In the genomic region with DNA sequence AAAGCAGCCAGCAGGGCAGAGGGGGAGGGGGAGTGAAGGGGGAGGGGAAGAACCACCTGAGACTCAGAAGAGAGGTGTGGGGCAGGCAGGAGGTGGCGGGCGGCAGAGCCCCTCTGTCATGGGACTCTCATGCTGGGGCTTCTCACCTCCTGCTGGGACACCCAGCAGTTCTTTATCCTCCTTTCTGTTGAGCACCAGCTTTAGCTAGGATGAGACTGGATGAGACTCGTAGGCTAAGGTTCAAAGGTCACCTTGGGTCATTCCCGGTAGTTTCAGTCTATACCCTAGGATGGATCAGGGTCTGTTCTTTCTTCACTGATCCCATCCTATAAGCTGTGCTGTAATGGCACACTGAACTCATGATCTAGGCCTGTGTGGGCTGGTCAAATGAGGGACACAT, we compare ENCODE assay signal across 30 mouse cellular contexts. TPM values are rescaled to one million over a fixed set of nuclear protein-coding genes. Genes with fewer than 3 reads are reported as not detected.
DNase-seq lines count a peak whose midpoint lies in the region; ATAC-seq and TF ChIP-seq lines count a peak whose summit lies in the region.
"Had no signal": no experiment of that assay in that cellular context is flagged by ENCODE, and none has a peak within 500 bp of the region (broad histone marks: within the 10 kb centered on the region; RNA-seq: fewer than 3 reads in every experiment).

No protein-coding gene starts in this region.

- H3K9ac ChIP-seq in heart, embryonic 14.5 days (ENCODE audit: low read length), result no peak overlapping the region
- no peak overlapping the region for H3K9ac ChIP-seq in intestine, postnatal 0 days (ENCODE audit: low read depth, low read length)
- no peak overlapping the region for H3K9ac ChIP-seq in intestine, embryonic 15.5 days
- H3K9ac ChIP-seq: embryonic facial prominence, embryonic 13.5 days; forebrain, embryonic 13.5 days; heart, embryonic 13.5 days; hindbrain, embryonic 14.5 days had no signal

- H3K27ac ChIP-seq in heart, embryonic 14.5 days (replicated peaks in 1 of 2; ENCODE audit: control insufficient read depth in 1 of 2, insufficient read depth in 1 of 2, low read depth in 2 of 2, low read length in 2 of 2), result no peak overlapping the region
- H3K27ac ChIP-seq in intestine, postnatal 0 days (ENCODE audit: low read depth, low read length), result no peak overlapping the region
- no peak overlapping the region for H3K27ac ChIP-seq in intestine, embryonic 15.5 days
- H3K27ac ChIP-seq: embryonic facial prominence, embryonic 10.5 days; embryonic facial prominence, embryonic 13.5 days; forebrain, embryonic 13.5 days; gastrocnemius, adult 2 months; heart, embryonic 10.5 days; heart, embryonic 13.5 days; hindbrain, embryonic 14.5 days had no signal

- H3K9me3 ChIP-seq in heart, embryonic 14.5 days (ENCODE audit: control insufficient read depth, low read length), result no peaks in the 10 kb centered on the region
- no peaks in the 10 kb centered on the region for H3K9me3 ChIP-seq in intestine, postnatal 0 days (ENCODE audit: control insufficient read depth)
- no peaks in the 10 kb centered on the region for H3K9me3 ChIP-seq in intestine, embryonic 15.5 days
- H3K9me3 ChIP-seq: embryonic facial prominence, embryonic 10.5 days; embryonic facial prominence, embryonic 13.5 days; forebrain, embryonic 13.5 days; G1E; heart, embryonic 10.5 days; heart, embryonic 13.5 days had no signal

- no peak for DNase-seq in heart, adult 9 months (ENCODE audit: low spot score in 2 of 2)
- peak; percentile 51 for DNase-seq in retina, postnatal 1 day
- DNase-seq in retina, embryonic 14.5 days (ENCODE audit: low spot score), result no peak
- no peak for DNase-seq in embryo, embryonic 11 days
- DNase-seq: adrenal gland, adult 2 months; adrenal gland, postnatal 14 days; cerebellum, adult 11 months; cerebellum, adult 2 months; cerebellum, adult 9-11 months; cerebellum, postnatal 25 days; gastrocnemius, adult 2 months; gastrocnemius, postnatal 14 days; heart, postnatal 10 days; heart, postnatal 36 days had no signal

- H3K36me3 ChIP-seq in heart, embryonic 14.5 days (ENCODE audit: control insufficient read depth, insufficient read depth, low read length), result no peaks in the 10 kb centered on the region
- H3K36me3 ChIP-seq in intestine, postnatal 0 days (ENCODE audit: control insufficient read depth, insufficient read depth), result no peaks in the 10 kb centered on the region
- no peaks in the 10 kb centered on the region for H3K36me3 ChIP-seq in intestine, embryonic 15.5 days
- H3K36me3 ChIP-seq: embryonic facial prominence, embryonic 10.5 days; embryonic facial prominence, embryonic 13.5 days; G1E; heart, embryonic 10.5 days; heart, embryonic 13.5 days had no signal

- TF ChIP-seq CTCF in intestine, postnatal 0 days (IDR thresholded peaks at IDR 0.05; ENCODE audit: low read depth), result no peak

- peak; percentile 17; the same call in 1 of the 2 replicates for ATAC-seq in heart, embryonic 14.5 days (ENCODE audit: insufficient number of reproducible peaks, insufficient read depth, low FRiP score, low read depth)
- peak; percentile 20; the same call in 1 of the 2 replicates for ATAC-seq in intestine, postnatal 0 days
- no peak for ATAC-seq in intestine, embryonic 15.5 days
- ATAC-seq in frontal cortex, adult (ENCODE audit: low TSS enrichment), result no peak
- ATAC-seq: forebrain, embryonic 13.5 days; forebrain, embryonic 16.5 days; Patski had no signal

- 38% methylated on average over 4 of the region's 4 CpGs for WGBS in heart, embryonic 14.5 days
- WGBS in intestine, postnatal 0 days, result 63% methylated on average over 4 of the region's 4 CpGs
- WGBS in intestine, embryonic 15.5 days, result 72% methylated on average over 4 of the region's 4 CpGs

- H3K4me1 ChIP-seq in heart, embryonic 14.5 days (ENCODE audit: control insufficient read depth in 2 of 2, insufficient read depth in 2 of 2, low read length in 2 of 2), result peaks cover 3 to 13% of the 10 kb centered on the region in 2 experiments; a peak in 3 of 4 replicates
- H3K4me1 ChIP-seq in intestine, postnatal 0 days (replicated peaks; ENCODE audit: control insufficient read depth, insufficient read depth, low read length), result no peaks in the 10 kb centered on the region
- peaks cover 19% of the 10 kb centered on the region; the same call in 1 of the 2 replicates for H3K4me1 ChIP-seq in intestine, embryonic 15.5 days (replicated peaks)
- H3K4me1 ChIP-seq: forebrain, embryonic 13.5 days had no signal

- H3K4me2 ChIP-seq in heart, embryonic 14.5 days (ENCODE audit: low read length), result no peak overlapping the region
- H3K4me2 ChIP-seq in intestine, postnatal 0 days (replicated peaks; ENCODE audit: low read depth), result no peak overlapping the region
- no peak overlapping the region for H3K4me2 ChIP-seq in intestine, embryonic 15.5 days (replicated peaks)
- H3K4me2 ChIP-seq: embryonic facial prominence, embryonic 13.5 days; forebrain, embryonic 13.5 days; heart, embryonic 13.5 days; hindbrain, embryonic 14.5 days had no signal

- no peaks in the 10 kb centered on the region for H3K27me3 ChIP-seq in heart, embryonic 14.5 days (ENCODE audit: control insufficient read depth, insufficient read depth, low read length)
- no peaks in the 10 kb centered on the region for H3K27me3 ChIP-seq in intestine, postnatal 0 days (replicated peaks; ENCODE audit: control insufficient read depth, insufficient read depth, low read length)
- H3K27me3 ChIP-seq in intestine, embryonic 15.5 days (replicated peaks), result no peaks in the 10 kb centered on the region
- H3K27me3 ChIP-seq: embryonic facial prominence, embryonic 13.5 days; forebrain, embryonic 13.5 days; Patski had no signal

- H3K4me3 ChIP-seq in heart, embryonic 14.5 days (ENCODE audit: control insufficient read depth in 1 of 2, insufficient read depth in 1 of 2, low read depth in 1 of 2, low read length in 2 of 2), result no peak overlapping the region
- no peak overlapping the region for H3K4me3 ChIP-seq in intestine, postnatal 0 days (ENCODE audit: low read depth, low read length)
- no peak overlapping the region for H3K4me3 ChIP-seq in intestine, embryonic 15.5 days (replicated peaks)
- H3K4me3 ChIP-seq: embryonic facial prominence, embryonic 10.5 days; embryonic facial prominence, embryonic 13.5 days; erythroblast, embryonic 14.5 days; forebrain, embryonic 13.5 days; gastrocnemius, adult 2 months; heart, embryonic 10.5 days; heart, embryonic 13.5 days had no signal

RNA-seq across cellular contexts. Expression of a gene that starts 19.0 kb away (rescaled TPM):
- 15.1 and 16.3 TPM in 2 replicates for polyA plus RNA-seq in heart, embryonic 14.5 days (2014; fragmentation: Nextera tagmentation; extraction: Ambion mirVana)
- polyA plus RNA-seq in intestine, postnatal 0 days (2015; fragmentation: Nextera tagmentation; extraction: Ambion mirVana), result 32.6 and 34.7 TPM in 2 replicates
- 43.0 and 51.0 TPM in 2 replicates for polyA plus RNA-seq in intestine, embryonic 15.5 days (2015; fragmentation: Nextera tagmentation; extraction: Ambion mirVana)

RNA-seq across cellular contexts. Expression of a gene that starts 51.6 kb away (rescaled TPM):
- polyA plus RNA-seq in heart, embryonic 14.5 days (2014; fragmentation: Nextera tagmentation; extraction: Ambion mirVana), result 0.22 and 0.36 TPM in 2 replicates
- polyA plus RNA-seq in intestine, postnatal 0 days (2015; fragmentation: Nextera tagmentation; extraction: Ambion mirVana), result not detected in 2 replicates
- polyA plus RNA-seq in intestine, embryonic 15.5 days (2015; fragmentation: Nextera tagmentation; extraction: Ambion mirVana), result 0.20 and 0.24 TPM in 2 replicates
- polyA plus RNA-seq: adrenal gland, adult 2 months; forebrain, embryonic 13.5 days; forebrain, embryonic 16.5 days; heart, embryonic 13.5 days; hindbrain, embryonic 11.5 days; hindbrain, embryonic 14.5 days; intestine, embryonic 14.5 days had no signal

Comparison
In these comparisons a context has a peak if more than half of its experiments do, and no peak if none do; other contexts are left out.
1. ATAC-seq: peak in heart, embryonic 14.5 days (single experiment) and intestine, postnatal 0 days (single experiment); none in intestine, embryonic 15.5 days (single experiment) and frontal cortex, adult (single experiment).